Mouse (Mus musculus) midbrain, embryonic 12.5 days (tissue): ENCODE results near the gene Gm2030. TPM values are rescaled to one million over a fixed set of nuclear protein-coding genes. Genes with fewer than 3 reads are reported as not detected.
"Not testable (repeated sequence)": the region's sequence is repeated elsewhere in the genome, so short reads cannot be mapped to it uniquely, and the experiment has no call there.

Experiments
- ATAC-seq: fragments of 200-750 bp; cut with Nextera tagmentation; 2 replicates; pipeline ENCODE4 v1.8.0; 2017; ENCODE audit warnings: low read depth, moderate TSS enrichment, moderate library complexity; ENCODE audit not compliant: low FRiP score
- H3K27ac ChIP-seq: fragments of 300-500 bp; sonication (generic); replicated peaks from 2 replicates; pipeline ENCODE4 v1.5.1; 2016; ENCODE audit warnings: mild to moderate bottlenecking
- H3K27me3 ChIP-seq: fragments of 300-500 bp; sonication (generic); 2 replicates; pipeline ENCODE4 v1.6.1; 2016; ENCODE audit warnings: mild to moderate bottlenecking
- H3K36me3 ChIP-seq: fragments of 300-500 bp; sonication (generic); 2 replicates; pipeline ENCODE4 v1.6.1; 2016
- H3K4me1 ChIP-seq: fragments of 300-500 bp; sonication (generic); 2 replicates; pipeline ENCODE4 v1.6.1; 2016
- H3K4me2 ChIP-seq: fragments of 300-500 bp; sonication (generic); replicated peaks from 2 replicates; pipeline ENCODE4 v1.6.1; 2016; ENCODE audit warnings: mild to moderate bottlenecking, moderate library complexity
- H3K4me3 ChIP-seq: fragments of 300-500 bp; sonication (generic); 2 replicates; pipeline ENCODE4 v1.5.1; 2016; ENCODE audit warnings: mild to moderate bottlenecking
- H3K9ac ChIP-seq: fragments of 300-500 bp; sonication (generic); replicated peaks from 2 replicates; pipeline ENCODE4 v1.6.1; 2016; ENCODE audit warnings: mild to moderate bottlenecking, moderate library complexity
- H3K9me3 ChIP-seq: fragments of 300-500 bp; sonication (generic); 2 replicates; pipeline ENCODE4 v1.6.1; 2016; ENCODE audit warnings: mild to moderate bottlenecking
- WGBS: fragments of 180-500 bp; shearing (Covaris S2); methylation state at CpG from one replicate; pipeline ENCODE4 v1.1.7; 2016; 5-methylcytosine and 5-hydroxymethylcytosine counted together
- polyA plus RNA-seq: library from polyadenylated mRNA; unstranded; fragments of >200 nt; fragmentation: Nextera tagmentation; extraction: Ambion mirVana; gene quantifications from 2 replicates; pipeline ENCODE4 v1.2.1, GENCODE M21; 2016

Gm2030 gene
- not detected in 2 replicates for polyA plus RNA-seq

DNA sequence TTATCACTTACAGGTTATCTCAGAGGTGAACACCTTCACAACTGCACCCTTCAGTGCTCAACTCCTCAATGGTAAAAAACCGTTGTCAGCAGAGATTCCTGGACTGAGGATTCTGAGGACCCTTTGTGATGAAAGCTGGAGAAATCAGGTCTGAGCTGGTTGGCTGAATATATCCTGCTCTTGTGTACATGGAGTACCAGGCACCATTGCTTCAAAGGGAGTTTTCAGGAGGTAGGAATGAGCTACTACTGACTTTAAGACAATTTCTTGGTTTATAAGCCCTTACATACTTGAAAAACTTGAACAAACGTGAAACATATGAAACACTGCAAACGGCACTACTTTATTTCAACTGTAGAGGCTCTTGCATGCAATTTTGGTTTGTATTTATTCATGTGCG, at the start of gene Gm2030:
Gene Gm2030 (minus strand): TSS at position 101 of the 400 bp plus-strand sequence.
- not testable (repeated sequence) for H3K9me3 ChIP-seq, H3K27me3 ChIP-seq, H3K27ac ChIP-seq, H3K4me3 ChIP-seq, ATAC-seq, H3K9ac ChIP-seq, H3K4me1 ChIP-seq, H3K4me2 ChIP-seq, H3K36me3 ChIP-seq
- WGBS, result 76% methylated on average over 3 of the region's 4 CpGs

Other genes with a start within 250 kb of the Gm2030 start
- gene Gm2012, start 78.7 kb downstream of the Gm2030 start, polyA plus RNA-seq, result not detected in 2 replicates
- not detected in 2 replicates for gene Slx, start 235.5 kb upstream of the Gm2030 start, polyA plus RNA-seq